Comparison of ENCODE assay signal across 19 mouse cellular contexts in genomic region chr7:142987718-142988117, GRCm38 (mm10). TPM values are rescaled to one million over a fixed set of nuclear protein-coding genes. Genes with fewer than 3 reads are reported as not detected.
"Had no signal": no experiment of that assay in that cellular context is flagged by ENCODE, and none has a peak within 500 bp of the region (broad histone marks: within the 10 kb centered on the region; RNA-seq: fewer than 3 reads in every experiment).

No protein-coding gene starts in this region.

- H3K27ac ChIP-seq: intestine, embryonic 15.5 days; kidney, embryonic 15.5 days; limb, embryonic 13.5 days; midbrain, embryonic 15.5 days; neural tube, embryonic 12.5 days had no signal

- H3K4me2 ChIP-seq: intestine, embryonic 15.5 days; kidney, embryonic 15.5 days; limb, embryonic 13.5 days; midbrain, embryonic 11.5 days; midbrain, embryonic 15.5 days; neural tube, embryonic 12.5 days had no signal

- H3K4me1 ChIP-seq: intestine, embryonic 15.5 days; midbrain, embryonic 15.5 days; neural tube, embryonic 12.5 days had no signal

- H3K9me3 ChIP-seq: intestine, embryonic 15.5 days; kidney, embryonic 15.5 days; limb, embryonic 13.5 days; midbrain, embryonic 15.5 days; neural tube, embryonic 12.5 days had no signal

- H3K9ac ChIP-seq: intestine, embryonic 15.5 days; kidney, embryonic 15.5 days; limb, embryonic 13.5 days; midbrain, embryonic 15.5 days; neural tube, embryonic 12.5 days had no signal

- H3K27me3 ChIP-seq: intestine, embryonic 15.5 days; limb, embryonic 13.5 days; midbrain, embryonic 15.5 days; neural tube, embryonic 12.5 days had no signal

- H3K4me3 ChIP-seq: intestine, embryonic 15.5 days; kidney, embryonic 15.5 days; limb, embryonic 13.5 days; midbrain, embryonic 15.5 days; neural tube, embryonic 12.5 days had no signal

- DNase-seq: kidney, adult 18-20 months; kidney, postnatal 14 days; left cerebral cortex, postnatal 4 days; lung, adult 18-20 months; lung, postnatal 36 days; retina, postnatal 1 day; right cerebral cortex, postnatal 4 days; spleen, adult 18-20 months; thymus, postnatal 14 days had no signal

- ATAC-seq: intestine, embryonic 15.5 days; midbrain, embryonic 15.5 days had no signal

- H3K36me3 ChIP-seq: intestine, embryonic 15.5 days; kidney, embryonic 15.5 days; limb, embryonic 13.5 days; midbrain, embryonic 15.5 days; neural tube, embryonic 12.5 days had no signal

RNA-seq across cellular contexts. Expression of gene Tspan32, which starts 17.1 kb away (rescaled TPM):
- total RNA-seq: left cerebral cortex, postnatal 4 days had no signal

RNA-seq across cellular contexts. Expression of gene Ascl2, which starts 18.7 kb away (rescaled TPM):
- total RNA-seq: left cerebral cortex, adult 18-20 months; monocyte, adult 5-6 weeks had no signal

RNA-seq across cellular contexts. Expression of gene Th, which starts 56.8 kb away (rescaled TPM):
- total RNA-seq: megakaryocyte, adult 5-6 weeks; monocyte, adult 5-6 weeks; neutrophil, adult 5-6 weeks had no signal
